Mouse (Mus musculus): ENCODE measurements around the gene Btbd11. TPM values are rescaled to one million over a fixed set of nuclear protein-coding genes. Genes with fewer than 3 reads are reported as not detected.
A peak's percentile ranks its signal among the peaks of the same experiment; 100 is the strongest.
"Not testable (repeated sequence)": the region's sequence is repeated elsewhere in the genome, so short reads cannot be mapped to it uniquely, and the experiment has no call there.

Gene Btbd11
- polyA plus RNA-seq, 1 experiment = 3.8 TPM

- TF ChIP-seq CTCF (IDR thresholded peaks at IDR 0.05; ENCODE audit: insufficient read depth, low read length) (peak; percentile 76), POLR2A (IDR thresholded peaks at IDR 0.05; ENCODE audit: borderline replicate concordance, extremely low read depth, low read depth, low read length) (no peak)
- WGBS = 38% methylated on average over 7 of the region's 7 CpGs
- H3K4me1 ChIP-seq (ENCODE audit: control insufficient read depth, insufficient read depth, low read length) = peaks cover 5% of the 10 kb centered on the region
- DNase-seq = peak; percentile 9
- H3K4me3 ChIP-seq (replicated peaks; ENCODE audit: extremely low read depth, low read depth, low read length) = no peak overlapping the region
Measured at GRCm38 (mm10) chr10:85651706-85652105, 265.1 kb downstream of the Btbd11 start.

- DNase-seq = no peak
- peaks cover 5% of the 10 kb centered on the region for H3K4me1 ChIP-seq (ENCODE audit: control insufficient read depth, insufficient read depth, low read length)
- WGBS = 23% methylated on average over 4 of the region's 4 CpGs
- TF ChIP-seq POLR2A (IDR thresholded peaks at IDR 0.05; ENCODE audit: borderline replicate concordance, extremely low read depth, low read depth, low read length) (no peak), CTCF (IDR thresholded peaks at IDR 0.05; ENCODE audit: insufficient read depth, low read length) (no peak)
- H3K4me3 ChIP-seq (replicated peaks; ENCODE audit: extremely low read depth, low read depth, low read length) = no peak overlapping the region
Measured at GRCm38 (mm10) chr10:85655881-85656280, 269.3 kb downstream of the Btbd11 start.

GRCm38 (mm10) chr10:85657886-85658285 lies 271.3 kb downstream of the Btbd11 start:
- no peak for DNase-seq
- H3K4me1 ChIP-seq (ENCODE audit: control insufficient read depth, insufficient read depth, low read length) = peaks cover 5% of the 10 kb centered on the region
- no peak overlapping the region for H3K4me3 ChIP-seq (replicated peaks; ENCODE audit: extremely low read depth, low read depth, low read length)
- no peak for TF ChIP-seq CTCF (IDR thresholded peaks at IDR 0.05; ENCODE audit: insufficient read depth, low read length)
- no peak for TF ChIP-seq POLR2A (IDR thresholded peaks at IDR 0.05; ENCODE audit: borderline replicate concordance, extremely low read depth, low read depth, low read length)
- WGBS = 86% methylated on average over 10 of the region's 10 CpGs

GRCm38 (mm10) chr10:85673512-85673921 lies 286.9 kb downstream of the Btbd11 start:
- WGBS = 77% methylated on average over 8 of the region's 8 CpGs
- Histone ChIP-seq H3K4me3 (replicated peaks; ENCODE audit: extremely low read depth, low read depth, low read length) (no peak overlapping the region), H3K4me1 (ENCODE audit: control insufficient read depth, insufficient read depth, low read length) (no peaks in the 10 kb centered on the region)
- TF ChIP-seq POLR2A (IDR thresholded peaks at IDR 0.05; ENCODE audit: borderline replicate concordance, extremely low read depth, low read depth, low read length) (no peak), CTCF (IDR thresholded peaks at IDR 0.05; ENCODE audit: insufficient read depth, low read length) (no peak)
- DNase-seq = no peak

- Histone ChIP-seq H3K4me1 (ENCODE audit: control insufficient read depth, insufficient read depth, low read length) (no peaks in the 10 kb centered on the region), H3K4me3 (replicated peaks; ENCODE audit: extremely low read depth, low read depth, low read length) (no peak overlapping the region)
- DNase-seq = peak; percentile 29
- TF ChIP-seq CTCF (IDR thresholded peaks at IDR 0.05; ENCODE audit: insufficient read depth, low read length) (peak; percentile 41; the same call in 1 of the 2 replicates), POLR2A (IDR thresholded peaks at IDR 0.05; ENCODE audit: borderline replicate concordance, extremely low read depth, low read depth, low read length) (no peak)
- 8% methylated on average over 4 of the region's 4 CpGs for WGBS
Measured at GRCm38 (mm10) chr10:85678635-85679034, 292.0 kb downstream of the Btbd11 start.

- Histone ChIP-seq H3K4me1 (ENCODE audit: control insufficient read depth, insufficient read depth, low read length) (no peaks in the 10 kb centered on the region), H3K4me3 (replicated peaks; ENCODE audit: extremely low read depth, low read depth, low read length) (no peak overlapping the region)
- TF ChIP-seq CTCF (IDR thresholded peaks at IDR 0.05; ENCODE audit: insufficient read depth, low read length) (no peak), POLR2A (IDR thresholded peaks at IDR 0.05; ENCODE audit: borderline replicate concordance, extremely low read depth, low read depth, low read length) (no peak)
- 91% methylated on average over 9 of the region's 9 CpGs for WGBS
- no peak for DNase-seq
Measured at GRCm38 (mm10) chr10:85682446-85682845, 295.8 kb downstream of the Btbd11 start.

GRCm38 (mm10) chr10:85694429-85694828 lies 307.8 kb downstream of the Btbd11 start:
- not testable (repeated sequence) for H3K4me3 ChIP-seq (replicated peaks; ENCODE audit: extremely low read depth, low read depth, low read length); H3K4me1 ChIP-seq (ENCODE audit: control insufficient read depth, insufficient read depth, low read length); DNase-seq
- WGBS = 57% methylated on average over 2 of the region's 2 CpGs

- TF ChIP-seq POLR2A (IDR thresholded peaks at IDR 0.05; ENCODE audit: borderline replicate concordance, extremely low read depth, low read depth, low read length) = no peak
- TF ChIP-seq CTCF (IDR thresholded peaks at IDR 0.05; ENCODE audit: insufficient read depth, low read length) = no peak
- no peaks in the 10 kb centered on the region for H3K4me1 ChIP-seq (ENCODE audit: control insufficient read depth, insufficient read depth, low read length)
- no peak for DNase-seq
- no peak overlapping the region for H3K4me3 ChIP-seq (replicated peaks; ENCODE audit: extremely low read depth, low read depth, low read length)
Measured at GRCm38 (mm10) chr10:85699721-85700120, 313.1 kb downstream of the Btbd11 start.

GRCm38 (mm10) chr10:85709790-85710189 lies 323.2 kb downstream of the Btbd11 start:
- H3K4me3 ChIP-seq (replicated peaks; ENCODE audit: extremely low read depth, low read depth, low read length); H3K4me1 ChIP-seq (ENCODE audit: control insufficient read depth, insufficient read depth, low read length); DNase-seq: not testable (repeated sequence)
- 82% methylated on average over 4 of the region's 4 CpGs for WGBS

Other genes starting within 250 kb of the Btbd11 start
- gene Cry1, start 201.8 kb upstream of the Btbd11 start, polyA plus RNA-seq (2012; rRNA removed) = 4.6 and 6.0 TPM in 2 replicates